Mouse (Mus musculus) right cerebral cortex, adult 18-20 months (tissue): ENCODE results near the gene Evi5.

Source experiments
- DNase-seq: peaks from one replicate; pipeline ENCODE4 v3.0.0; 2022; ENCODE audit warnings: mixed read lengths

Evi5 gene

GRCm38 (mm10) chr5:107801234-107801633 lies 73.7 kb downstream of the Evi5 start:
- DNase-seq, result peak; percentile 13

DNA sequence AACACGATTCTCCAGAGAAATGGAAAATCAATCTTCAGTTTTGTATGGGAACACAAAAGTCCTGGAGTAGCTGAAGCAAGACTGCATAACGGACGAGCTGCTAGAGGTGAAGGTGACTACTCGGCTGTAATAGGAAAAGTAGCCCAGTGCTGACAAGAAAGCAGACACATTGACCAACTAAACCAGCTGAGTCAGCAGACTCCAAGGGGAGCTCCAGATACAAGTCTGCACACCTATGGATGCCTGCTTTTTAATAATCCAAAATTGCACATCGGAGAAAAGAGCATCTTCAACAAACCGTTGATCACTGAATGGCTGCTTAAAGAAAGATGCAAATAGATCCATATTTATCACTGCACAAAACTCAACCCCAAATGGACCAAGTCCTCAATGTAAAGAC lies 76.6 kb downstream of the Evi5 start:
- no peak for DNase-seq

- DNase-seq, result no peak
These were observed 81.0 kb downstream of the Evi5 start for GRCm38 (mm10) chr5:107793927-107794326.

- no peak for DNase-seq
These were observed 81.6 kb downstream of the Evi5 start for GRCm38 (mm10) chr5:107793258-107793657.

GRCm38 (mm10) chr5:107792516-107792915 lies 82.4 kb downstream of the Evi5 start:
- no peak for DNase-seq

GRCm38 (mm10) chr5:107791966-107792365 lies 82.9 kb downstream of the Evi5 start:
- DNase-seq, result no peak

DNA sequence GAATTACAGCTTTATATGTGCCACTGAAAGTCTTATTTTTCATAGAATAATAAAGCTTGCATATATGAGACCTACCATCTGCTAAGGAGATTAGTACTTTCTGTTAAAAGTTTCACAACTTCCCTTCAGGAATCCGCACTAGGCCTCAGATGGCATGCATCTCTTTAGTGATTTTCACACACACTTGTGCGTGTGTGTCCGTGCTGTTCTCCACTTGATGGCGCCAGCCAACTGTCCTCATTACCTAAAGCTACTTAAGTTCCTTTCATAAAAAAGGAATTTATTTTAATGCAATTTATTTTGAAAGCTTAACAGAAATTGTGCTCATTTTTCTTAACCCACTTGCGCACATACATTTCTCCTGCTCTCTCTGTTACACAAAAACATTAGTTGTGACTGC lies 85.4 kb downstream of the Evi5 start:
- no peak for DNase-seq

DNA sequence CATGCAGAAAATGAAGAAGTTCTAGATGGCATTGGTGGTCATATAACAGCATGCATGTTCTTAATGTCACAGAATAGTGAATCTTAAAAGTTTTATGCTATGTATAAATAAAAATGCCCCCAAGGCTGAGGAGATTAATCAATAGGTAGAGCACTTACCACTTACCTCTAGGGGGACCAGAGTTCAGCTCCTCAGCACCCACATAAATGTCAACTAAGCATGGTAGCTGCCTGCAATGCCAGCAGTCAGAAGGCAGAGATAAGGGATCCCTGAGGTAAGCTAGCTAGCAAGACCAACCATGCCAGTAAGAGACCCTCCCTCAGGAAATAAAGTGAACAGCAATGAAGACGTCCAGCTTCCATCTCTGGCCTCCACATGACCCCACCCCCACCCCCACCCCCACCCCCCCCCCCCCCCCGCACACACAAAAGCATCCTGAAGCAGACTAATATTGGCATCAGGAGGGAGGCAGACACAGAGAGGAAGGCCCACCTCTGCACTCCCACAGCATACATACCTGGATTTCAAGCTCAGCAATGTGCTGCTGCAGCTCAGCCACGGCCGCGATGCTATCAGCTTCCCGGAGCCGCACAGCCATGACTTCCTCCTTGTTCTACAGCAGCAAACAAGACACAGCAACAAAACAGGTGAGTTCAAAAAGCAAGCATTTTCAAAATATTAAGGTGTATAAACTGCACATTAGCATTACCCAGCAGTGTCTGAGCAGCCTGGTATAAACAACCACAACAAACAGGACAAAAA lies 87.0 kb downstream of the Evi5 start:
- no peak for DNase-seq

- no peak for DNase-seq
These were observed 92.5 kb downstream of the Evi5 start for GRCm38 (mm10) chr5:107782360-107782759.

- no peak for DNase-seq
These were observed 96.1 kb downstream of the Evi5 start for GRCm38 (mm10) chr5:107778763-107779162.

DNA sequence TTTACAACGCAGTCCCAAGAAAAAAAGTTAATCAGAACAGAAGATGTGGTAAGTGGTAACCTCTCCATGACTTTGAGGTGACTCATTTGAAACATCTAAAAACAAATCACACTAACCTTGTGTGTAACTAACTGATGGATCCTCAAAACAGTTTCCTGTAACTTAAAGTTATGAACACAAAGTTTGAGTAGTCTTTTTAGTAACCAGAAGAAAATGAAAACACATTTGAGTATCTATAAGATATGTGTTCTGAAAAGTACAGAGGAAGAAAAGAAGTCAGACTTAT lies 97.4 kb downstream of the Evi5 start:
- no peak for DNase-seq

DNA sequence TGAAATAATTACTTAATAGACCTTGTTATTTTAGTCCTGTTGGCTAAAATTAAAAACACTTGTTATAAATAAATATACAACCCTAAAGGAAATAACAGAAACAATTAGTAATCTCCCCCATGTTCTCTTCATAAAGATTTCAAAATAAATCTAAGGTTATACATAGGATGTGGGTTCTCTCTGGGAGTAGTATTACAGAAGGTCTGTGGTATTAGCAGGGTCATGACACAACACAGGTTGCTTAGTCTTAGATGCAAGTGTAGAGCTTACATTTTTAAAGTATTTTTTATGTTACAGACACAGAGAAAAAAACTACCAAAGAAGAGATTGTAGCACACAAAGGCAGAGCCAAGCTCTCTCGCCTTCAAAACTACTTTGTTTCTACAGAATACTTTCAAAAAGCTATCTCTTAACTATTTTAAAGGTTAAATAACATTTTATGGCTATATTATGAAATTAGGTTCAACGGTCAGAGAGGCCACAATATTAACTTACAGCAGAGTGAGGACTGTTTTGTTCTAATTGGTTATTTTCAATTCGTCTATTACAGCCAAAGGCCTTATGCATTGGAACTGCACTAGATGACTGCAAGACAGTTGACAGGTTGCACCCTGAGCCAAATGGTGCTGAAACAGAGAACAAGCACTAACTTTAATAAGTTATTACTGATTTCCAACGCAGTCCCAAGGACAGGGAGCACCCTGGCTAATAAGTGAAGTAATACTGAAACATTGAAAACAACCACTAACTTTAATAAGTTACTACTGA lies 97.9 kb downstream of the Evi5 start:
- DNase-seq, result no peak

DNA sequence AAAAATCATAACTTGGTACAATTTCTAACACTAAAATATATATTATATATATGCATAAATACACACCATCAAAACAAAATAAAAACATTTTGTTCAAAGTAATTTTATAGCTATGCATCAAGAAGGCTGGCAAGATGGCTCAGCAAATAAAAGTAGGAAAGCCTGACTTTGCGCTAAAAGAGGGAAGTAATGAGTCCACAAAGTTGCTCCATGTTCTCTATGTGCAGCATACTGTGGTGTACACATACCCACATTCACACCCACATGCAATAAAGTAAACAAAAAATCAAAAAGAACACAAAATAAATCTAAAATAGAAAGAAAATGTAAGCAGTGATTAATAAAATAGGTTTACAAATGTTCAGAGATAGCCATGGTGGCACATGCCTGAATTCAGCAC lies 99.0 kb downstream of the Evi5 start:
- no peak for DNase-seq

- DNase-seq, result no peak
These were observed 102.9 kb downstream of the Evi5 start for GRCm38 (mm10) chr5:107772049-107772448.

DNA sequence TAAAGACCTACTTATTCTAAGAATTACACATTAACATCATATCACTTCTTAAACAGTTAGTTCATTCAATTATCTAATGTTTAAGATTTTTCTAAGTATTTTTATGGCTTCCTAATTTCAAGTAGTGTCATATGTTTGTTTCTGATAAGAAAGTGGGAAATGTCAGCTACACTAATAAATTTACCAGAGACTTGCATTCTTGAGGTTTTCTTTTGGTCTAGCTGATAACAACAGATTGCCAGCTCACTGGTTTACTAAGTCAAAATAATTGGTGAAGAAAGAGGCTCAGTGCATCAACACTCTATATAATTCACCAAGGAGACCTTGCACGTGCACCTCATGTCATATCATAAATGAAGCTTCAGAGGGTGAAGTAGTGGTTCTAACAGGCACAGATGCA lies 106.7 kb downstream of the Evi5 start:
- no peak for DNase-seq

- DNase-seq, result no peak
These were observed 109.0 kb downstream of the Evi5 start for GRCm38 (mm10) chr5:107765946-107766345.

GRCm38 (mm10) chr5:107764486-107764885 lies 110.4 kb downstream of the Evi5 start:
- no peak for DNase-seq

DNA sequence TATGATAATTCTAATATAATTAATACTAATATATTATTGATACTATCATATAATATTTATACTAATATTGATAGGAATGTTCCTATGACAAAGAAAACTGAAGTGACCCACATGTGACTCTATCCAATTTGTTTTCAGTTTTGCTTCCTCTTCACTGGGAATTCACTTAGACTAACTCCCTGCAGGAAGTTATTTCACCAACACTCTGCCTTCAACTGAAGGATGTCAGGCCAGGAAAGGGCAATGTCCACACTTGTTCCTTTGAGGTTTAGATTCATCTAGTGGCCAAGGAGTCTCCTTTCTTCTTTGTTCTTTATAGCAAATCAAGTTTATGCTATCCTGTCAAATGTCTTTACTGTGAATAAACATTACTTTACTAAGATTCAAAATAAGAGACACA lies 111.2 kb downstream of the Evi5 start:
- no peak for DNase-seq

DNA sequence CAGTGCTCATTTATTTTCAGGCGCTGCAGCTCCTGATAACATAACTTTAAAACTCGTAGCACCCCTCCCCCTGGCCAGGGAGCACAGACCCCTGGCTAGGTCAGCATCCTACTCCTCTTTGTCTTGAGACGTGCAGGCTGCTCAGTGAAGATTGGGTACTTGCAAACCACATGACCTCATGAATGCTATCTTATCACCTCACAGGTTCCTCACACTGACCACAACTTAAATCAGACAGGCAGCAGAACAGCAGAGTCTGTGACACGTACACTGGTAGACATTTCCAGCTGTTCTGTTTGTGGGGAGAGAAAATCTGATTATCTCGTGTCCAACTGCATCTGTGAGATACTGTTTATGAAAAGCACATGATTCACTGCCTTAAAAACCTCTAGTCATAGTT lies 115.8 kb downstream of the Evi5 start:
- DNase-seq, result no peak

DNA sequence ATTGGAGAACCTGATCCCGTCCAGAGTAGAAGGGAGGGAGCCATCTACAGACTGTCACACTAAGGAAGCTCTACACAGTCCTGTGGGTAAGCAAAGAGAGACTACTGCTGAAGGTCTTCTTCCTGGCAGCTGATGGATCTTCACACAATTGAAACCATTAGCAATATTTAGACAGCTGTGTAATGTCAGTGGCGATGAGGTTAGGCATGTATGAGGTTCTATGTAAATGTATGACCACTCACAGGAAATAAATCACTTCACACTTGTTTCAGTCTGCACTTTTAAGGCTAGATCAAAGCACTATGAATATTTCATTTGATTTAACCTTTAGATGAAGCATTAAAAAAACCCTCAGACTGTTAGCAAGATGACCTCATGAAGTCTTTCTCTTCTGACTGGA lies 118.8 kb downstream of the Evi5 start:
- DNase-seq, result no peak

- no peak for DNase-seq
These were observed 120.2 kb downstream of the Evi5 start for GRCm38 (mm10) chr5:107754740-107755139.

DNA sequence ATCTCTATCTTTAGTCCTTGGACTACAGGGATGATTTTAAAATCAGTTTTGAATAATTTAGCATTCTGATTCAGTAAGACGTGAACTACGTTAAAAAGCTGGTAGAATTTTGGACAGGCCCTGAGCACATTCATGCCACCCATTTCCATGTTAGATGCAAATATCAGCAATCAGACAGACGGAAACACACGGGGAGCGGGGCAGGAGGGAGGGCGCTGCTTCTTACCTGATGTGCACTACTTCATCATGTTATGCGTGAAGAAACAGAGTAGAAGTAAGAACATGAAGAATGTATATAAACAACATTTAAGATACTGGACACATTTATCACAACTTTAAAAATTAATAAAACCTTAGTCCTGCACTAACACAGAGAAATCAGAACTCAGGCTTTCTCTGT lies 121.3 kb downstream of the Evi5 start:
- DNase-seq, result no peak

- no peak for DNase-seq
These were observed 125.5 kb downstream of the Evi5 start for GRCm38 (mm10) chr5:107749229-107749916.

GRCm38 (mm10) chr5:107739023-107739422 lies 135.9 kb downstream of the Evi5 start:
- no peak for DNase-seq
